Mouse (Mus musculus) neural tube, embryonic 14.5 days (tissue): ENCODE measurements around the gene Ppp1ca. TPM values are rescaled to one million over a fixed set of nuclear protein-coding genes. Genes with fewer than 3 reads are reported as not detected.
A peak's percentile ranks its signal among the peaks of the same experiment; 100 is the strongest.

Experiments
- ATAC-seq: fragments of 200-750 bp; cut with Nextera tagmentation; 2 replicates; pipeline ENCODE4 v1.8.0; 2017; ENCODE audit warnings: low read depth, mild to moderate bottlenecking, moderate TSS enrichment, moderate library complexity
- H3K27ac ChIP-seq: fragments of 300-500 bp; sonication (generic); 2 replicates; pipeline ENCODE4 v1.5.1; 2014; ENCODE audit warnings: low read depth, mild to moderate bottlenecking, control low read depth, low read length, moderate library complexity, mixed read lengths
- H3K27me3 ChIP-seq: fragments of 300-500 bp; sonication (generic); 2 replicates; pipeline ENCODE4 v1.6.1; 2014; ENCODE audit warnings: low read length; ENCODE audit not compliant: control insufficient read depth, insufficient read depth
- H3K36me3 ChIP-seq: fragments of 300-500 bp; sonication (generic); 2 replicates; pipeline ENCODE4 v1.6.1; 2014; ENCODE audit warnings: low read length, mixed read lengths; ENCODE audit not compliant: control insufficient read depth, insufficient read depth
- H3K4me1 ChIP-seq: fragments of 300-500 bp; sonication (generic); 2 replicates; pipeline ENCODE4 v1.6.1; 2014; ENCODE audit warnings: low read length; ENCODE audit not compliant: control insufficient read depth, insufficient read depth
- H3K4me2 ChIP-seq: fragments of 300-500 bp; sonication (generic); 2 replicates; pipeline ENCODE4 v1.6.1; 2014; ENCODE audit warnings: mild to moderate bottlenecking, low read depth, low read length, control low read depth
- H3K4me3 ChIP-seq: fragments of 300-500 bp; sonication (generic); 2 replicates; pipeline ENCODE4 v1.5.1; 2014; ENCODE audit warnings: low read depth, low read length, control low read depth, mixed read lengths
- H3K9ac ChIP-seq: fragments of 300-500 bp; sonication (generic); replicated peaks from 2 replicates; pipeline ENCODE4 v1.6.1; 2014; ENCODE audit warnings: low read depth, mild to moderate bottlenecking, control low read depth, low read length, mixed read lengths
- H3K9me3 ChIP-seq: fragments of 300-500 bp; sonication (generic); 2 replicates; pipeline ENCODE4 v1.6.1; 2016; ENCODE audit warnings: low read length; ENCODE audit not compliant: control insufficient read depth
- WGBS: fragments of 180-500 bp; shearing (Covaris S2); extraction: QIAGEN DNeasy Blood & Tissue Kit; methylation state at CpG from one replicate; pipeline ENCODE4 v1.1.7; 2014; 5-methylcytosine and 5-hydroxymethylcytosine counted together
- polyA plus RNA-seq: library from polyadenylated mRNA; unstranded; fragments of >200 nt; fragmentation: Nextera tagmentation; extraction: Ambion mirVana; gene quantifications from 2 replicates; pipeline ENCODE4 v1.2.1, GENCODE M21; 2014

Gene Ppp1ca
- polyA plus RNA-seq, 1 experiment from 2014 or later: 574 TPM

DNA sequence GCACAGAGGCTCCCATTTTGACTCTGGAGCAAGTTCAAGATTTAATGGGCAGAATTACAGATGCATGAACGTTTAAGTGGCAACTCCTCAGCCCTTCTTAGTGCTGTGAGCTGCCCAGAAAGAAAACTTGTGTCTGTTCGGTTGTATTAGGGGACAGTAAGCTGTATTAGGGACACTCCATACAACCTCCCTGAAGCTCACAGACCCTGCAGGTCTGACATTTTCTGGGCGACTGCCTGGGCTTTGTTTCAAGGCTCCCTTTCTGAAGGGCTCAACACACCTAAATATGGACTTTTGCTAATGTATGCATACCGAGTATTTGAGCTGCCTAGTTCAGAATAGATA is 28.4 kb upstream of the Ppp1ca start:
- no peaks in the 10 kb centered on the region for H3K9me3 ChIP-seq
- peak overlapping the region; percentile 56 for H3K4me3 ChIP-seq
- peak overlapping the region; percentile 63 for H3K4me2 ChIP-seq
- peak overlapping the region; percentile 54; the same call in 1 of the 2 replicates for H3K9ac ChIP-seq
- 35% methylated on average over 4 of the region's 4 CpGs for WGBS
- peak overlapping the region; percentile 90 for H3K27ac ChIP-seq
- peak; percentile 8; the same call in 1 of the 2 replicates for ATAC-seq
- H3K27me3 ChIP-seq: no peaks in the 10 kb centered on the region
- peaks cover 10% of the 10 kb centered on the region for H3K4me1 ChIP-seq
- peaks cover 18% of the 10 kb centered on the region for H3K36me3 ChIP-seq

DNA sequence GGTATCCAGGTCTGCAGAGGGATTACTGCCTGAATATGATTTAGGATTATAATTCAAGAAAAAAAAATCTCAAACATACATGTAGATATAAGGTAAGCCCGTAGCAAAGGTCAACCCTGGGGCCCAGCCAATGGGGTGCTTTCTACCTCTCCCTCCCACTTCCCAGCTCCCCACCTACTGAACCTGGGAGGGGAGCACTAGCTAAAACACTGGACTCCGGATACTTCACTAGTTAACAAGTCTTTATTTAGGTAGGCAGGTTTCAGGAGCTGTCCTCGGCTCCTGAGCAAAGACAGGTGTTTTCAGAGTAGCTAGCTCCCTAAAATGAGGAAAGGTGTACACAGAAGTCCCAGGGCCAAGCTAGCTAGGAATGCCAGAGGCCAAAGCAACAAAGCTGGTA is 27.8 kb upstream of the Ppp1ca start:
- no peaks in the 10 kb centered on the region for H3K9me3 ChIP-seq
- no peak overlapping the region for H3K9ac ChIP-seq
- H3K27me3 ChIP-seq: no peaks in the 10 kb centered on the region
- H3K36me3 ChIP-seq: peaks cover 12% of the 10 kb centered on the region
- no peak for ATAC-seq
- no peak overlapping the region for H3K27ac ChIP-seq
- WGBS: 83% methylated on average over 3 of the region's 3 CpGs
- H3K4me1 ChIP-seq: peaks cover 10% of the 10 kb centered on the region
- no peak overlapping the region for H3K4me3 ChIP-seq
- no peak overlapping the region for H3K4me2 ChIP-seq

DNA sequence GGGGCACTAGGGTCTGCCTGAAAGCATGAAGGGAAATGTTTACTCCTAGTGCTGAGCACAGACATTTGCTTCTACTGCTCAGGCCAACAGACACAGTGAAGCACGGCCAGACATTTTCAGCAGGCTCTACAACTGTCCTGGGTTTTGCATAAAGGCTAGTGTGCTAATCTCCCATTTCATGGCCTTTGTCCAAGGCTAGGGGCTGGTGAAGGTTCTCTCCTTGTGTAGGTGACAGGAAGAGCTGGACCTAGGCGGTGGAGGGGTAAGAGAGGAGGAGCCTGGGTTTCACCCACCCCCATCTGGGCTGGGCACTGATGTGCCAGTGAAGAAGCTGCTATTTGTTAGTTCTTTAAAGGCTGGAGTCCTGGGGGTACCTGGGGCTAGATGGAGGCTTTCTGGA is 27.1 kb upstream of the Ppp1ca start:
- no peaks in the 10 kb centered on the region for H3K27me3 ChIP-seq
- 81% methylated on average over 2 of the region's 2 CpGs for WGBS
- H3K4me2 ChIP-seq: no peak overlapping the region
- H3K4me3 ChIP-seq: no peak overlapping the region
- H3K9ac ChIP-seq: no peak overlapping the region
- no peaks in the 10 kb centered on the region for H3K9me3 ChIP-seq
- H3K4me1 ChIP-seq: peaks cover 10% of the 10 kb centered on the region
- peaks cover 8% of the 10 kb centered on the region; the same call in 1 of the 2 replicates for H3K36me3 ChIP-seq
- no peak for ATAC-seq
- no peak overlapping the region for H3K27ac ChIP-seq

DNA sequence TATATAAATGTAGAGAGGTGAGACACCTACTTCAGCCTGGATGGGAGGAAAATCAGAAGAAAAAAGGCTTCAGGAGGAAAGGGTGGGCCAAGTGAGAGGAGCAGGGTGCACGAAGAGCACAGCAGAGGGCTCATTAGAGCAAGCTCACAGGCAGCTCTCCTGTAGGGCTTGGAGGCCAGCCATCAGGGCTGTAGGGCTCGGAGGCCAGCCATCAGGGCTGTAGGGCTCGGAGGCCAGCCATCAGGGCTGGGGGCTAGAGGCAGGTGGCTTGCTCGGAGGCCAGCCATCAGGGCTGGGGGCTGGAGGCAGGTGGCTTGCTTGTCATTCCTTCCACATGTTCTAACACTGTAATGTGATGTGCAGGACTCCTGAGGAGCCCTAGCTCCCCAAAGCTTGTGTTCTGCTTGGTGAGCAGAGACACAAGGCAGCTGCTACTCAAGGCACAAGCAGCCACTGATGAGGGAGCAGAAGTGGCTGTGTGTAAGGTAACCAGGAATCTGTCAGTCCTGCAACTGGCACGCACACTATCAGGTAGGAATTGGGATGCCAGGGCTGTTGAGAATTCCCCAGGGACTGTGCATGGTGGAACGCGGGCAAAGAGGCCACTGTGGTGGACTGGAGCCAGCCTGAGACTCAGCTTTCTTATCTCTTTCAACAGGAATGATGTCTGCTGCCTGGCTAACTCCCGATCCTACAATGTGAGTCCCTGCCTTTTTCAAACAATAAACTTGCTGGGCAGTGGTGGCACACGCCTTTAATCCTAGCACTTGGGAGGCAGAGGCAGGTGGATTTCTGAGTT is 25.0 kb upstream of the Ppp1ca start:
- Histone ChIP-seq H3K4me1 (peaks cover 16% of the 10 kb centered on the region), H3K27me3 (no peaks in the 10 kb centered on the region), H3K4me3 (no peak overlapping the region), H3K4me2 (no peak overlapping the region), H3K27ac (no peak overlapping the region), H3K36me3 (no peaks in the 10 kb centered on the region), H3K9me3 (no peaks in the 10 kb centered on the region), H3K9ac (no peak overlapping the region)
- 80% methylated on average over 9 of the region's 9 CpGs for WGBS
- ATAC-seq: no peak

DNA sequence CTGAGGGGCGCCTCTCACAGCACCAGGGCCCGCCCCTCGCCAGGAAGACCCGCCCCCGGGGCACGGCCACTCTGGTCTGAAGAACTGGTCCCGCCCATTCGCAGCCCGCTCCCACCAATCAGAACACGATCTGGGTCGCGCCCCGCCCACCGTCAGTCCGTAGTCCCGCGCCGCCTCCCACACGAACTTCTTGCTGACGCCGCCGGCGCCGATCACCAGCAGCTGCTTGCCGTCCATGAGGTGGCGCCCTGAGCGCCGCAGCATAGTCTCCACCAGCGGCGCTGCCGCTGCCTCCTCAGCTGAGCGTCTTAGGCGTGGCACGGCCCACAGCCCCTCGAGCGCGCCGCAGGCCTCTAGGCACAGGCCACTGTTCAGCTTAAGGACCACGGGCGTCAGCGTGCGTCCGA is 22.5 kb upstream of the Ppp1ca start:
- peak; percentile 94 for ATAC-seq
- Histone ChIP-seq H3K9ac (peak overlapping the region; percentile 76), H3K9me3 (no peaks in the 10 kb centered on the region), H3K4me3 (peak overlapping the region; percentile 39), H3K27me3 (no peaks in the 10 kb centered on the region), H3K4me1 (peaks cover 6% of the 10 kb centered on the region; the same call in 1 of the 2 replicates), H3K27ac (peak overlapping the region; percentile 93), H3K36me3 (no peaks in the 10 kb centered on the region), H3K4me2 (peak overlapping the region; percentile 82)
- under 1% methylated on average over 43 of the region's 43 CpGs for WGBS

DNA sequence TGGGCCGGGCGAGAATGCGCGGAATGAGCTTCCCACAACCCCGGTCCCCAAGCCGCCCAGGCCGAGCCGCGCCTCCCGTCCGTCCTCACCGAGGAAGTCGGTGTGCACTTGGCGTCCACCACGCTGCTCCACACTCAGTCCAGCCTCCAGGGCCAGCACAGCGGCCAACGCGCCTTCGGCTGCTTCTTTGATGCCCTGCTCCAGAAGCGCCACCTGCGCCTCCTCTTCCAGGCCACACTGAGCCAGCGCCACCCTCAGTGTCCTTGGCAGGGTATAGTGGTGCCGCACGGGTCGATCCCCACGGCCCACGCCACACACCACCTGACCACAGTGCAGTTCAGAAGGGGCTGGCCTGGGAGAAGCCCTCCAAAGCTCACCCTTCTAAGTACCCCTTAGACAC is 22.1 kb upstream of the Ppp1ca start:
- Histone ChIP-seq H3K9me3 (no peaks in the 10 kb centered on the region), H3K9ac (peak overlapping the region; percentile 76), H3K4me1 (peaks cover 6% of the 10 kb centered on the region; the same call in 1 of the 2 replicates), H3K27me3 (no peaks in the 10 kb centered on the region), H3K4me2 (peak overlapping the region; percentile 82), H3K36me3 (no peaks in the 10 kb centered on the region), H3K27ac (peak overlapping the region; percentile 93), H3K4me3 (peak overlapping the region; percentile 39)
- peak; percentile 48 for ATAC-seq
- 5% methylated on average over 27 of the region's 27 CpGs for WGBS

DNA sequence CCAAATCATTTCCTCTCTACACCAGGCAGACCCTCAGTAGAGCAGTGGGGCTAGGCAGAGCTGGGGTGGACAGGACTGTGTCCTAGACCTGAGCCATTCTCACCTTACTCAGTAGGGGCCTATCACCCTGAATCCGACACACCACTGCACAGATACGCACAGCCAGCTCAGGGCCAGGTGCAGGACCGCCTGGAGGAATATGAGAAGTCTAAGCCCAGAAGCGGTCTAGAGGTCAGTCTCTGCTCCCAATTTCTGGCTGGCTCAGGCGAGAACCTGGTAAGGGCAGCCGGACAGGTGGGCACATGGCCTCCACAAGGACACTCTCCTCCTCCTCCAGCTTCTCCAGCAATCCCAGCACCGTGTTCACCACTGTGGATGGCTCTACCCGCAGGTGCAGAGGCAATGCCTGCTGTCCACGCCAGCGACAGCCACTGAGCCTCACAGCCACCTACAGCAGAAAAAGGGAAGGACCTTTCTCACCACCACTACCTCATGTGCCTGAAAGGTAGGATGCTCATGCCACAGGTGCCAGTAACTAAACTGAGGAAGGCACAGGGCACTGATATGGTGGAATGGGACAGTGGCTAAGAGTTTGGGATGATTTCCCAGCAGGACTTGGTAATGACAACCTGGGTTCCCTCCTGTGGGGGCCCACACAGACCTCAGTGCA is 21.0 kb upstream of the Ppp1ca start:
- no peak overlapping the region for H3K4me2 ChIP-seq
- peaks cover 10% of the 10 kb centered on the region; the same call in 1 of the 2 replicates for H3K4me1 ChIP-seq
- no peaks in the 10 kb centered on the region for H3K9me3 ChIP-seq
- H3K9ac ChIP-seq: no peak overlapping the region
- no peaks in the 10 kb centered on the region for H3K27me3 ChIP-seq
- H3K4me3 ChIP-seq: no peak overlapping the region
- H3K36me3 ChIP-seq: no peaks in the 10 kb centered on the region
- ATAC-seq: no peak
- no peak overlapping the region for H3K27ac ChIP-seq
- WGBS: 94% methylated on average over 10 of the region's 10 CpGs

DNA sequence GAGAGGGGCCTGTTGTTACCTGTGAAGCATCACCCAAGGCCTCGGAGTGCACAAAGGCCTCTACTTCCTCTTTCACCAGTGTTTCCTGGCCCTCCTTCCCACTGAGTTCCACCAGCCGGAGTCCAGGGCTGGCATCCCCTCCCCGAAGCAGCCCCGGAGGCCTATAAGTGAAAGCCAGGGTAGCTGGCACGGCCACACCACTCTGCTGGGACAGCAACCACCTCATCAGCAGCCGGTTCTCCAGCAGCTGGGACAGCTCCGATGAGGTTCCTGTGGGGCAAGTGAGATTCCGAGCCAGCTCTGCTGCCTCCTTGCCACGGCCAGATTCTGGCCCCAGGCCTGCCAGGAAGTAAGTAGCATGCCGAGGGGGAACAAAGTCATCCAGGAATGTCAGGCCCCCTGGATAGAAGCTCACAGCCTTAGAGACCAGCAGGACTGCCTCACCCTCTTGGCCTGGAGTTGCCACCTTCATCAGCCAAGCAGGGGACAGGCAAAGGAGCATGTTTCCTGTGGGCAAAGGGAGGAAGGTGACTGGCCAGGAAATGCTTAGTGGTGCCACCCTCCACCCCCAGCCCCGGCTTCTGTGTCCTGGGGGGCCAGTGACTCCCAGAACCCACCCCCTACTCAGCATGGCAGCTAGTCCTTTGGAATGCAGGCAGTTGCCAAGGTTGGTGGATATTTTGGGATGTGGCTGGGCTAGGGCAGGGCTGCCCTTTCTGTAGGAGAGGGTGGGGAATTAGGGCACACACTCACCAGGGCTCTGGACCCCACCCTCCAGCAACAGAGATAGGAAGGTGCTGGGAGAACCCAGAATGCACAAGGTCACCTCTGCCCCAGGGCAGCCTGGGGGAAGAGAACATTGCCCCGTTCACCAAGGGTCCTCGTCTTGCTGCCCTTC is 20.2 kb upstream of the Ppp1ca start:
- Histone ChIP-seq H3K27ac (no peak overlapping the region), H3K4me2 (no peak overlapping the region), H3K4me3 (no peak overlapping the region), H3K9me3 (no peaks in the 10 kb centered on the region), H3K27me3 (no peaks in the 10 kb centered on the region), H3K36me3 (no peaks in the 10 kb centered on the region), H3K4me1 (peaks cover 10% of the 10 kb centered on the region; the same call in 1 of the 2 replicates), H3K9ac (no peak overlapping the region)
- WGBS: 76% methylated on average over 13 of the region's 13 CpGs
- ATAC-seq: no peak
